In the genomic region with DNA sequence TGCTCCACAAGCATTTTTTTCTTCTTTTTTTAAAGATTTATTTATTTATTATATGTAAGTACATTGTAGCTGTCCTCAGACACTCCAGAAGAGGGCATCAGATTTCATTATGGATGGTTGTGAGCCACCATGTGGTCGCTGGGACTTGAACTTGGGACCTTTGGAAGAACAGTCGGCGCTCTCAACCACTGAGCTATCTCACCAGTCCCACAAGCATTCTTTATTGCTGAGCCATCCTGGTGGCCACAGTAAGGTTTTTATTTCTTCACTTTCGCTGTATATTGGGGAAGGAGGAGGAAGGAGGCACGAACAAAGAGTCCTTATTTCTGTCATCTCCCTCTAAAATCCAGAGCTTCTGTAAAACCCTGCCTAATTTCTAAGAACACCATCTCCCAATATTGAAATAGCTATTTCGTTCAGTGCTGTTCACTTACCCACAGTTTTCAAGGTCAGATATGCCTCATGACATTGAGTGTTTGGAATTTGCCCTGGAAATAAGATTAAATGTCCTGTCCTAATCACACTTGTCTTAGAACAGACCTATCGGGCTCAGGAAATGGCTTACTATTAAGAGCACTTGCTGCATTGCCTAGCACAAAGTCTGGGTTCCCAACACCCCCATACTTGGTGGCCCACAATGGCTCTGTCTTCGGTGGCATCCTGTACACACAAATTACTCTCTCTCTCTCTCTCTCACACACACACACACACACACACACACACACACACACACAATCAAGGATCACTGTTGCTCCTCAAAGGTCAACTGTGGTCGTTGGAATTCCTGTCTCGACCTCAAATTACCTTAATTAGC, we compare ENCODE assay signal across 1 mouse cellular context.
TF ChIP-seq lines count a peak whose summit lies in the region.

No protein-coding gene starts in this region.

TF ChIP-seq in CH12.LX, 34 proteins besides CTCF, POLR2A, EP300 and RAD21:
- TF ChIP-seq CHD1 (IDR thresholded peaks at IDR 0.05; ENCODE audit: low read depth, low read length): no peak
- 0 out of 2 replicates have a peak, but pooled peaks have one; percentile 17 for TF ChIP-seq MEF2A (IDR thresholded peaks at IDR 0.05; ENCODE audit: borderline replicate concordance, low read depth, low read length)
TF ChIP-seq in CH12.LX: peak in this region for 1.
